Mouse (Mus musculus) forebrain, embryonic 16.5 days (tissue): ENCODE results near the gene Selenos. TPM values are rescaled to one million over a fixed set of nuclear protein-coding genes. Genes with fewer than 3 reads are reported as not detected.
"Not testable (repeated sequence)": the region's sequence is repeated elsewhere in the genome, so short reads cannot be mapped to it uniquely, and the experiment has no call there.

ENCODE experiments used
- ATAC-seq: fragments of 200-750 bp; cut with Nextera tagmentation; 2 replicates; pipeline ENCODE4 v1.8.0; 2017; ENCODE audit warnings: mild to moderate bottlenecking, moderate library complexity
- H3K27ac ChIP-seq: fragments of 300-500 bp; sonication (generic); 2 replicates; pipeline ENCODE4 v1.5.1; 2014; ENCODE audit warnings: low read length, control low read depth
- H3K27me3 ChIP-seq: fragments of 300-500 bp; sonication (generic); replicated peaks from 2 replicates; pipeline ENCODE4 v1.6.1; 2014; ENCODE audit warnings: low read length; ENCODE audit not compliant: control insufficient read depth, insufficient read depth
- H3K36me3 ChIP-seq: fragments of 300-500 bp; sonication (generic); 2 replicates; pipeline ENCODE4 v1.6.1; 2014; ENCODE audit not compliant: control insufficient read depth, insufficient read depth
- H3K4me1 ChIP-seq: fragments of 300-500 bp; sonication (generic); replicated peaks from 2 replicates; pipeline ENCODE4 v1.6.1; 2014; ENCODE audit warnings: low read length; ENCODE audit not compliant: control insufficient read depth, insufficient read depth
- H3K4me2 ChIP-seq: fragments of 300-500 bp; sonication (generic); 2 replicates; pipeline ENCODE4 v1.6.1; 2014; ENCODE audit warnings: mild to moderate bottlenecking, low read length, control low read depth
- H3K4me3 ChIP-seq: fragments of 300-500 bp; sonication (generic); replicated peaks from 2 replicates; pipeline ENCODE4 v1.5.1; 2014; ENCODE audit warnings: mild to moderate bottlenecking, low read length, control low read depth
- H3K9ac ChIP-seq: fragments of 300-500 bp; sonication (generic); replicated peaks from 2 replicates; pipeline ENCODE4 v1.6.1; 2014; ENCODE audit warnings: low read depth, low read length, control low read depth
- H3K9me3 ChIP-seq: fragments of 300-500 bp; sonication (generic); 2 replicates; pipeline ENCODE4 v1.6.1; 2016; ENCODE audit warnings: low read length; ENCODE audit not compliant: control insufficient read depth
- WGBS: fragments of 180-500 bp; shearing (Covaris S2); extraction: QIAGEN DNeasy Blood & Tissue Kit; methylation state at CpG from one replicate; pipeline ENCODE4 v1.1.7; 2014; 5-methylcytosine and 5-hydroxymethylcytosine counted together
- polyA plus RNA-seq: library from polyadenylated mRNA; unstranded; fragments of >200 nt; fragmentation: Nextera tagmentation; extraction: Ambion mirVana; gene quantifications from 2 replicates; pipeline ENCODE4 v1.2.1, GENCODE M21; 2015

Gene Selenos
- polyA plus RNA-seq, 1 experiment from 2014 or later: 80.3 TPM

DNA sequence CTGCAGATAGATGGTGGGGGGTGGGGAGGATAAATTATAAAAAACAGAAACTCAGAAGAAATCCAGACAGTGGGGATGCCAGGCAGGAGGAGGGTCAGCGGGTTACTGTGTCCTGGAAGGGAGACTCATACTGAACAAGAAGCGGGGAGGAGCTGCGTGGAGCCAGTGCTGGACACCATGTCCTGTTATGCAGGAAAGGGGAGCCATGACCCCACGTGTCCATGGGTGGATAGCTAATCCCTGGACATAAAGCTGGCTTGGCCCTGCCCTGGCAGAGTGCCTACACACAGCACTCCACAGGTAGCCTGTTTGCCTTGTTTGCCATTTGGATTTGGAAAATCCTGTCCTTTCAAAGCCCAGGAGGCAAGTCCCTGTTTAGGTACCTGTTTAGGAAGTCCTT is 31.5 kb upstream of the Selenos start:
- no peak for ATAC-seq
- Histone ChIP-seq H3K27ac (no peak overlapping the region), H3K36me3 (no peaks in the 10 kb centered on the region), H3K4me2 (no peak overlapping the region), H3K4me1 (peaks cover 15% of the 10 kb centered on the region), H3K4me3 (no peak overlapping the region), H3K9ac (no peak overlapping the region), H3K9me3 (no peaks in the 10 kb centered on the region), H3K27me3 (no peaks in the 10 kb centered on the region)
- 75% methylated on average over 4 of the region's 4 CpGs for WGBS

DNA sequence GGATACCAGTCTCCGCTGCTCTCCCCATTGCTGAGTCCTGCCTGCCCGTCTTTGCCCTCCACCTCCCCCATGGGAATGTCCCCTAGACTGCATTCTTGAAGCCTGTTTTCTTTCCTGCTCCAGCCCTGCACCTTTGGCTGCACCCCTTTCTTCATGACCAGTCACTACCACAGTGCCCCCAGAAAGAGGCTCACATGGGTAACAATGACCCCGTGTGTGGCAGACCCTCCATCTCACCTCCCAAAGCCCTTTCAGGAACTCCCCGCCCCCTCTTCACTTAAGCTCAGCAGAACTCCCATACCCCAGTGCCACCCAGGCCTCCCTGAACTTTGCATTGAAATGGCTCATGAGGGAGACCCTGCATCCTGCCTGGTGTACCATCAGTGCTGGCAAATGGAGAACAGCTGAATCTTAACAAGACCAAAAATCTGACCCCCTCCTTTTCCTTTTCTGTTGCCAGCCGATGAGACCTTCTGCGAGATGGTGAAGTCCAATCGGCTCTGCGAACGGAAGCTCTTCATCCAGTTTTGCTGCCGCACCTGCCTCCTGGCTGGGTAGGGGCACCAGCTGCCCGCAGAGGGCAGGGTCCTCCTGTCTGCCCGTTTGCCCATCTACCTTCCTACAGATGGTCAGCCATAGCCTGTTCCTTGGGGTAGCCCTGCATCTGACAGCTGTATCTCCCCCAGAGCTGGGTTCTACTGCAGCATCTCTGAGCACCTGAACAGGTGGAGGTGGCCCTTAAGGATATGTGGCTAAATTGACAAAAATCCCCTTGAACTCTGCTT is 30.8 kb upstream of the Selenos start:
- H3K4me2 ChIP-seq: no peak overlapping the region
- H3K9me3 ChIP-seq: no peaks in the 10 kb centered on the region
- H3K9ac ChIP-seq: no peak overlapping the region
- no peaks in the 10 kb centered on the region for H3K27me3 ChIP-seq
- no peak overlapping the region for H3K4me3 ChIP-seq
- WGBS: 80% methylated on average over 12 of the region's 12 CpGs
- H3K27ac ChIP-seq: no peak overlapping the region
- H3K36me3 ChIP-seq: no peaks in the 10 kb centered on the region
- H3K4me1 ChIP-seq: peaks cover 12% of the 10 kb centered on the region
- ATAC-seq: no peak

DNA sequence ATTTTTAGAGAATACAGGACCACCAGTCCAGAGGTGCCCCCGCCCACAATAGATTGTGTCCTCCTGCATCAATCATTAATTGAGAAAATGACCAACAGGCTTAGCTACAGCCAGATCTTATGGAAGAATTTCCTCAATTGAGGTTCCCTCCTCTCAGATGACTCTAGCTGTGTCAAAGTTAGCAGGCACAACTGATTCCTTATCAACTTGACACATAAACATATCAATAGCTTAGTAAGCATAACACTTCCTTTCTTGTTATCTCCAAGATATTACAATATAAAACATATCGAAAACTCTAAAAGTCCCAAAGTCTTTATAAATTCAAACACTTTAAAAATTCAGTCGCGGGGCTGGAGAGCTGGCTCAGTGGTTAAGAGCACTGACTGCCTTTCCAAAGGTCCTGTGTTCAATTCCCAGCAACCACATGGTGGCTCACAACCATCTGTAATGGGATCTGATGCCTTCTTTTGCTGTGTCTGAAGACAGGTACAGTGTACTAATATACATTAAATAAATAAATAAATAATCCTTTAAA is 25.4 kb upstream of the Selenos start:
- Histone ChIP-seq H3K27me3 (peaks cover 2% of the 10 kb centered on the region; the same call in 1 of the 2 replicates), H3K4me1 (no peaks in the 10 kb centered on the region), H3K9ac (no peak overlapping the region), H3K36me3 (no peaks in the 10 kb centered on the region), H3K4me3 (no peak overlapping the region), H3K9me3 (no peaks in the 10 kb centered on the region), H3K4me2 (no peak overlapping the region), H3K27ac (no peak overlapping the region)
- ATAC-seq: no peak
- WGBS: 91% methylated on average over 4 of the region's 4 CpGs

DNA sequence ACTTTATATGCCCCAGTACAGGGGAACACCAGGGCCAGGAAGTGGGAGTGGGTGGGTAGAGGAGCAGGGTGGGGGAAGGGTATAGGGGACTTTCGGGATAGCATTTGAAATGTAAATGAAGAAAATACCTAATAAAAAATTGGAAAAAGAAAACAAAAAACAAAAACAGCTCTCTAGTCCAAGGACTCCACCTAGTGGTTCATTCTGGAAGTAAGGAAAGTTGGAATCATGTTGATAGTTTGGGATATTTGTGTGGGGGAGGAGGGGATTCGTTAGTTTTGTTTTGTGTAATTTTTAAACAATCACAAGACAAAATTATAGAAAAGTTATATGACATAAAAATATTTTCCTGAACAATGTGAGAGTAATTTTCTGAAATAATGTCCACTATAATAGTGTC is 24.1 kb upstream of the Selenos start:
- 4% methylated on average over 2 of the region's 2 CpGs for WGBS
- not testable (repeated sequence) for H3K4me2 ChIP-seq, H3K27me3 ChIP-seq, H3K36me3 ChIP-seq, H3K27ac ChIP-seq, H3K4me1 ChIP-seq, H3K4me3 ChIP-seq, H3K9me3 ChIP-seq, ATAC-seq, H3K9ac ChIP-seq

DNA sequence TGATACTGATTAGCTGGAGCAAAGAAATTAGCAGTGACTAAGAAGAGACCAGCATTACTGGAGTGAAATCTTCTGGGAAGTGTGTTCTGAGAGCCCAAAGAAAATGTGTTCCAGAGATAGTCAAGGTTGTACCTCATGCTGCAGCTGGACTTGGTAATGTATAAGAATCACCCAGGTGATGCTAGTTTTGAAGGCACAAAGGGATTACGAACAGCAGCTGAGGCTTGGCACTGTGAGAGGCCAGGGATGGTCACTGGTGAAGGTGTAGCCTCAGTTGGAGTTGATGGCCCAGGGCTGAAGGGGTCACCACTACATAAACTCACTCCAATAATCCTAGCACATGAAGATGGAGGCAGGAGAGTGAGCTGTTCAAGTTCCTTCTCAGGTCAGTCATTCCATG is 20.7 kb upstream of the Selenos start, which contains the start of gene Snrpa1:
Snrpa1 (plus strand) TSS at position 301 of the 400 bp plus-strand sequence.
- H3K27ac ChIP-seq: no peak within 1 kb of the TSS
- peaks cover 2% of the 10 kb centered on the region; the same call in 1 of the 2 replicates for H3K27me3 ChIP-seq
- peaks cover 19% of the 10 kb centered on the region for H3K4me1 ChIP-seq
- 0 out of 2 replicates have a peak, but pooled peaks cover 5% of the 10 kb centered on the region for H3K36me3 ChIP-seq
- ATAC-seq: no peak
- WGBS: 79% methylated on average over 1 of the region's 1 CpGs
- no peaks in the 10 kb centered on the region for H3K9me3 ChIP-seq
- peak within 1 kb of the TSS; percentile 96 for H3K4me2 ChIP-seq
- peak within 1 kb of the TSS; percentile 90 for H3K9ac ChIP-seq
- H3K4me3 ChIP-seq: peak within 1 kb of the TSS; percentile 99

DNA sequence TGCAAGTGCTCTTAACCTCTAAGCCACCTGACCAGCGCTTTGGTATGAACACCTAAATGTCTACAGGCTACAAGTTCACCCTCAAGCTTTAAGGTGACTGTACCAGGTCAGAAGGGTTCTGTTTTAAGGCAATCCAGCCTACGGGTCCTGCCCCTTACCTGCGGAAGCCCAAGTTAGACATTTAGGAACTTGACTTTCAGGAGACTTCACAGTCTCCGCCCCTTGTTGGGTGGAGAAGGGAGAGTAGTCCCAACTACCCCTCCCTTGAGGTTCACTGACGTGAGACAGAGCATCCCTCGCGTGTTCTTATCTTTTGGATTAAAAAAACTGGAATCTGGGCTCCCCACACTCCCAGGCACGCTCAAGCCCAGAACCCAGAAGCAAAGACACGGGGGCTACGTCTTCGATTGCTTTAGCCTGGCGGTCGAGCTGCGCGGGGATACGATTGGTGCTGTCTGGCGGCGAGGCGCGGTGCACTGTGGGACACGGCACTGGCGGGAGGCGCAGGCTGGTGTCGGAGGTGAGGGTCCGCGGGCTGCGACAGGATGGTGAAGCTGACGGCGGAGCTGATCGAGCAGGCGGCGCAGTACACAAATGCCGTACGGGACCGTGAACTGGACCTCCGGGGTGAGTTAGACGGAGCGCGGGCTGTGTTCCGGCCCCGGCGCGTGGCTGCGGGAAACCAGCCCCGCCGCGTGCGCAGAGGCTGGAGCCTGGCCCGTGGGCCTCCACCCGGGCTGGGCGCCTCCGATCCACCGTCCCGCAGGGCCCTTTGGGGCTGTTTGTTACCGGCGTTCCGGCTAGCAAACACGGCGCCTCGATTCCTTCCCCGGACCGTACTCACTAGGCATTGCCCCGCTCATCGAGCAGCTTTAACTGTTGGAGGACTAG is 19.1 kb upstream of the Selenos start:
- WGBS: under 1% methylated on average over 63 of the region's 64 CpGs
- H3K9me3 ChIP-seq: no peaks in the 10 kb centered on the region

DNA sequence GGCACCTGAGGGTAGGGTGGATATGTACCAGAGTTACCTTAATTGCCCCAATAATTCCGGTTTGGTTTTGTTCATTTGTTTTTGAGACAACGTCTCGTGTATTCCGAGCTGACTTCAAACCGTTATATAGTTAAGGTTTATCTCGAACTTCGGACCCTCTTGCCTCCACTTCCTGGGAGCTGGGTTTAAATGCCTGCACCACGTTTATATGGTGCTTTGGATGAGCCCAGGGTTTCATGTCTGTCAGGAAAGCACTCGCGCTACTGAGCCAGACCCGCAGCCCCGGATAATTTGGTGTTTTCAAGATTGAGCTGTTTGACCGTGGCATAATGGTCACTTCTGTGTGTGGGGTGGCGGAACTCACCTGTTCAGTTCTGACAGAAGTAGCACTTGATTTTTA is 18.4 kb upstream of the Selenos start:
- Histone ChIP-seq H3K9me3 (no peaks in the 10 kb centered on the region), H3K9ac (peak overlapping the region; percentile 90), H3K27ac (no peak overlapping the region), H3K36me3 (peaks cover 12% of the 10 kb centered on the region; the same call in 1 of the 2 replicates), H3K4me1 (peaks cover 19% of the 10 kb centered on the region), H3K4me3 (peak overlapping the region; percentile 99), H3K27me3 (peaks cover 2% of the 10 kb centered on the region; the same call in 1 of the 2 replicates), H3K4me2 (peak overlapping the region; percentile 96)
- under 1% methylated on average over 14 of the region's 14 CpGs for WGBS
- no peak for ATAC-seq

More for the DNA sequence above, 19.1 kb upstream of the Selenos start:
- H3K4me1 ChIP-seq: peaks cover 19% of the 10 kb centered on the region
- ATAC-seq: peak; percentile 98
- peaks cover 7% of the 10 kb centered on the region; the same call in 1 of the 2 replicates for H3K36me3 ChIP-seq
- peak overlapping the region; percentile 74 for H3K27ac ChIP-seq
- peak overlapping the region; percentile 90 for H3K9ac ChIP-seq
- H3K4me2 ChIP-seq: peak overlapping the region; percentile 96
- peaks cover 2% of the 10 kb centered on the region; the same call in 1 of the 2 replicates for H3K27me3 ChIP-seq
- peak overlapping the region; percentile 99 for H3K4me3 ChIP-seq

DNA sequence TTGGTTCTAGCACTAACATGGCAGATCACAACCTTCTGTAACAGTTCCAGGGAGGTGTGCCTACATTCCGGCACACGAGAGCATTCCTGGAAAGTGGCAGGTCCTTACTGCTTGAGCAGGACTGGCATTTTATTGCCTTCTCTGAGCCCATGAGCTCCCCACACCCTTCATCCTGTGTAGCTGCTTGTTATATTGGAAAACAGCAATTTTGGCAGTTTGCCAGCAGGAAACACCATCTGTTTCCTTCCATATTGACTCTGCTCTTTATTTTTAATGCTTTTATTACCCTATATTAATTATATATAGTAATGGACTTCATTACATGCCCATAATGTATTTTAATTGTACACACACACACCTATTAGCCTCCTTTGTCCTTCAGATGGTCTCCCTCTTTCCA is 3.0 kb upstream of the Selenos start:
- 63% methylated on average over 2 of the region's 2 CpGs for WGBS

DNA sequence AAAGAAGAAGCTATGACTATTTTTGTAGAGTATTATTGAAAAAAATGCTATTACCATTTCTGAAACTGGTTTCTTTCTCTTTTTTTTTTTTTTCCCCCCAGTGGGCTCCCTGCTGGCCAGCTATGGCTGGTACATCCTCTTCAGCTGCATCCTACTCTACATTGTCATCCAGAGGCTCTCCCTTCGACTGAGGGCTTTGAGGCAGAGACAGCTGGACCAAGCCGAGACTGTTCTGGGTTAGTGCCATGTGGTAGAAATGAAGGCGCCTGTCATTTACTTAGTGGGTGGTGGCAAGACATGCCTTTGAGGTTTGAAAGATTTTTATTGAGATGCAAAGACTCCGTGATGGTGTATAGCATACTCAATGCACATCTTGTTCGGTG is 773 bp downstream of the Selenos start:
- peak overlapping the region; percentile 96 for H3K4me2 ChIP-seq
- peak overlapping the region; percentile 71 for H3K9ac ChIP-seq
- H3K9me3 ChIP-seq: no peaks in the 10 kb centered on the region
- WGBS: 41% methylated on average over 5 of the region's 5 CpGs
- no peak overlapping the region for H3K27ac ChIP-seq
- peaks cover 20% of the 10 kb centered on the region for H3K4me1 ChIP-seq
- ATAC-seq: no peak
- peaks cover 23% of the 10 kb centered on the region for H3K36me3 ChIP-seq
- peak overlapping the region; percentile 95 for H3K4me3 ChIP-seq
- no peaks in the 10 kb centered on the region for H3K27me3 ChIP-seq

More for the DNA sequence above, 3.0 kb upstream of the Selenos start:
- Histone ChIP-seq H3K4me2 (no peak overlapping the region), H3K36me3 (peaks cover 23% of the 10 kb centered on the region; the same call in 1 of the 2 replicates), H3K4me1 (peaks cover 20% of the 10 kb centered on the region), H3K27ac (0 out of 2 replicates have a peak overlapping the region, but pooled peaks have one; percentile 16), H3K9ac (no peak overlapping the region), H3K9me3 (no peaks in the 10 kb centered on the region), H3K4me3 (no peak overlapping the region), H3K27me3 (no peaks in the 10 kb centered on the region)
- ATAC-seq: no peak
